Mouse (Mus musculus) intestine, embryonic 14.5 days (tissue): ENCODE data around the gene Nav2. TPM values are rescaled to one million over a fixed set of nuclear protein-coding genes. Genes with fewer than 3 reads are reported as not detected.
A peak's percentile ranks its signal among the peaks of the same experiment; 100 is the strongest.

Source experiments
- ATAC-seq: fragments of 200-750 bp; cut with Nextera tagmentation; replicated peaks from 2 replicates; pipeline ENCODE4 v1.8.0; 2017; ENCODE audit warnings: low read depth, moderate number of reproducible peaks, moderate TSS enrichment, moderate library complexity; ENCODE audit not compliant: low FRiP score, low TSS enrichment
- DNase-seq: peaks from one replicate; pipeline ENCODE4 v3.0.0-alpha.2; 2018; ENCODE audit warnings: low spot score
- H3K27ac ChIP-seq: fragments of 300-500 bp; sonication (generic); 2 replicates; pipeline ENCODE4 v1.5.1; 2014; ENCODE audit warnings: low read depth, mild to moderate bottlenecking, control low read depth
- H3K27me3 ChIP-seq: fragments of 300-500 bp; sonication (generic); replicated peaks from 2 replicates; pipeline ENCODE4 v1.6.1; 2014; ENCODE audit warnings: low read length, control low read depth; ENCODE audit not compliant: control insufficient read depth, insufficient read depth
- H3K36me3 ChIP-seq: fragments of 300-500 bp; sonication (generic); 2 replicates; pipeline ENCODE4 v1.6.1; 2014; ENCODE audit warnings: low read length, control low read depth; ENCODE audit not compliant: control insufficient read depth, insufficient read depth
- H3K4me1 ChIP-seq: fragments of 300-500 bp; sonication (generic); replicated peaks from 2 replicates; pipeline ENCODE4 v1.6.1; 2014; ENCODE audit warnings: low read length, control low read depth, mixed read lengths; ENCODE audit not compliant: control insufficient read depth, insufficient read depth
- H3K4me2 ChIP-seq: fragments of 300-500 bp; sonication (generic); 2 replicates; pipeline ENCODE4 v1.6.1; 2014; ENCODE audit warnings: low read length
- H3K4me3 ChIP-seq: fragments of 300-500 bp; sonication (generic); 2 replicates; pipeline ENCODE4 v1.5.1; 2014; ENCODE audit warnings: low read depth, low read length, control low read depth, mixed read lengths
- H3K9ac ChIP-seq: fragments of 300-500 bp; sonication (generic); 2 replicates; pipeline ENCODE4 v1.6.1; 2014; ENCODE audit warnings: mild to moderate bottlenecking, low read length
- H3K9me3 ChIP-seq: fragments of 300-500 bp; sonication (generic); 2 replicates; pipeline ENCODE4 v1.6.1; 2016; ENCODE audit warnings: low read length, control low read depth; ENCODE audit not compliant: control insufficient read depth
- WGBS: fragments of 180-500 bp; shearing (Covaris S2); extraction: QIAGEN DNeasy Blood & Tissue Kit; methylation state at CpG from one replicate; pipeline ENCODE4 v1.1.7; 2014; 5-methylcytosine and 5-hydroxymethylcytosine counted together
- polyA plus RNA-seq: library from polyadenylated mRNA; unstranded; fragments of >200 nt; fragmentation: Nextera tagmentation; extraction: Ambion mirVana; gene quantifications from 2 replicates; pipeline ENCODE4 v1.2.1, GENCODE M21; 2014

Nav2 gene
- polyA plus RNA-seq, 1 experiment from 2014 or later = 31.5 TPM

DNA sequence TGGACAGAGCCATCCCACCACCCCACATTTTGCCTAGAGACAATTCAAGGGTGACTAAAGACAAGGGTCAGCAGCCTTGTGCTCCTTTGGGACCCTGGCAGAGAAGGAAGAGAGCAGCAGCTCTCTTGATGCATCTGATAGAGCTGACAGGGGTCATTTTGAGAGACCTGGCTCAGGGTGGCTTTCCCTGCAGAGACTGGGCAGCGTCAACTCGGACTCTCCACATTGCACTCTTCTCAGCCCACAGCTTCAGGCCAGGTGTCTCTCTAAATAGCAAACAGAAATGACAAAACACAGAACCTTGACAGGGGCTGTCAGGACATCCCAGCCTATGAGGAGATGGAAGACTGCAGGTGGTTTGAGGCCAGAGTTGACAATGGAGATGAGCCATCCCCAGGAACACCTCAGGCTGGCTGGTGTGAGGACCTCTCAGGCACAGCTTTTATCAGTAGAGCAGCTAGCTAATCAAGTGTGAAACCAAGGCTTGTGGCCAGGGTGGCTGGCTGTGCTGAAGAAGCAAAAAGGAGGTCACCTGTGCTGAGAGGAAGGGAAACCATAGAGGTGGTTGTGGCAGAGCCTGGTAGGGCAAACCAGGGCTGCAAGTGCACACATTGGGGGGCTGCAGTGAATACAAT is 283.7 kb downstream of the Nav2 start:
- Histone ChIP-seq H3K9ac (no peak overlapping the region), H3K27me3 (no peaks in the 10 kb centered on the region), H3K4me3 (no peak overlapping the region), H3K4me2 (no peak overlapping the region), H3K27ac (no peak overlapping the region), H3K9me3 (no peaks in the 10 kb centered on the region), H3K4me1 (peaks cover 14% of the 10 kb centered on the region), H3K36me3 (no peaks in the 10 kb centered on the region)
- DNase-seq = no peak
- WGBS = 67% methylated on average over 2 of the region's 2 CpGs
- no peak for ATAC-seq

DNA sequence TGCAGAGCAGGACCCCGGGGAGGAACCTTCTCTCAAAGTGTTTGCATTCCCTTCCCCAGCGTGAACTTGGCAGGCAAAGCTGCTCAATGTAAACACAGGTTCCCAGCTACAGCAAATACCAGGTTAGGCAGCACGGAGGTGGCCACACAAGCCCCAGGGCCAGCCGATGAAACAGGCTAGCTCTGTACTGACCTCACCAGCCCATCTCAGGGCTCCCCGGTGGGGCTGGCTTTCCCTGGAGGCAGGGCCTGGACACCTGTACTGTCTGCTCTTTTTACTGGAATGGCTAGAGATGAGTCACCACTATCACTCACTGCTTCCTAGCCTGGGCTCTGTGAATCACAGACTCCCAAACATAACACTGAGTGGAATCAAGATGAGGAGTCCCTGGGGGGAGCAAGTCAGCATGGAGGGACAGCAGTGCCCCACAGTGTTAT is 287.2 kb downstream of the Nav2 start:
- DNase-seq = peak; percentile 69
- WGBS = 8% methylated on average over 5 of the region's 5 CpGs
- peak overlapping the region; percentile 10; the same call in 1 of the 2 replicates for H3K27ac ChIP-seq
- no peaks in the 10 kb centered on the region for H3K36me3 ChIP-seq
- H3K9me3 ChIP-seq = no peaks in the 10 kb centered on the region
- no peak overlapping the region for H3K4me3 ChIP-seq
- H3K4me1 ChIP-seq = peaks cover 8% of the 10 kb centered on the region
- no peak overlapping the region for H3K9ac ChIP-seq
- no peak overlapping the region for H3K4me2 ChIP-seq
- ATAC-seq = peak; percentile 70
- H3K27me3 ChIP-seq = no peaks in the 10 kb centered on the region

DNA sequence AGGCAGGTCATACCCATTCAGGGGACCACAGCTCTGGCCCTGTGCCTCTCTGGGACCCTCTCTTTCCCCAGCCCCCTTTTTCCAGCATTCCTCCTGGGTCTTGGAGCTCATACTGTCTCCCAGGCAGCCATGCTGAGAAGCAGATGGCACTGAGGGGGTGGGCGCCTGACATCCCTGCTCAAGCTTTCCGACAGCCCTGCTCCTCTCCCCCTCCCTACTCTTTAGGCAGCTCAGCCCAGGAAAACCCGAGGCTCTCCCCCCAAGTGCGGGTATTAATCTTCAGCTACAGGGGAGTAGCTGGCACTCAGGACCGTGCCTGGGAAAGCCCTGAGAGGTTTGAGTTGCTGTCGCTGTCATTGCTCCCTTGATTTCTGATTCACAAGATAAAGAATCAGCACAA is 290.9 kb downstream of the Nav2 start:
- no peak overlapping the region for H3K9ac ChIP-seq
- no peak for ATAC-seq
- no peaks in the 10 kb centered on the region for H3K36me3 ChIP-seq
- no peak overlapping the region for H3K4me3 ChIP-seq
- no peaks in the 10 kb centered on the region for H3K27me3 ChIP-seq
- peaks cover 8% of the 10 kb centered on the region; the same call in 1 of the 2 replicates for H3K4me1 ChIP-seq
- no peak overlapping the region for H3K4me2 ChIP-seq
- H3K27ac ChIP-seq = no peak overlapping the region
- DNase-seq = no peak
- 34% methylated on average over 6 of the region's 6 CpGs for WGBS
- H3K9me3 ChIP-seq = no peaks in the 10 kb centered on the region

DNA sequence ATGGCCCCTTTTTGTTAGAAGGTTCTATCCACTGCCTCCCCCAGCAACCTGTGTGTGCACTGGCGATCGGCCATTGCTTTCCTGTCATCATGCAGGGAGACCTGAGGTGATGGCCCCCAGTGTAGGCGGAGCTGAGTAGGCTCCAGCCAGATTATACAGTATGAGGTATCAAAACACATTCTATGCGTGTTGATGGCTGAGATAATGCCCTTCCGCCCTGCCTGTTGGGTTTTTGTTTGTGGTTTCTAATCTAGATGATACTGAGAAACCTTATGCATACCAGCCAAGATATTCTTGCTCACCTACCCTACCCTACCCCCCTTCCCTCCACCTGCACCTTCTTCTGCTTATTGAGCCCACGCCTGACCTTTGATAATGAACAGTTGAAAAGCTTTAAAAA is 291.8 kb downstream of the Nav2 start:
- DNase-seq = no peak
- 85% methylated on average over 6 of the region's 6 CpGs for WGBS
- Histone ChIP-seq H3K9ac (no peak overlapping the region), H3K27me3 (no peaks in the 10 kb centered on the region), H3K4me2 (no peak overlapping the region), H3K4me3 (no peak overlapping the region), H3K27ac (no peak overlapping the region), H3K36me3 (no peaks in the 10 kb centered on the region), H3K9me3 (no peaks in the 10 kb centered on the region), H3K4me1 (peaks cover 7% of the 10 kb centered on the region; the same call in 1 of the 2 replicates)
- no peak for ATAC-seq

DNA sequence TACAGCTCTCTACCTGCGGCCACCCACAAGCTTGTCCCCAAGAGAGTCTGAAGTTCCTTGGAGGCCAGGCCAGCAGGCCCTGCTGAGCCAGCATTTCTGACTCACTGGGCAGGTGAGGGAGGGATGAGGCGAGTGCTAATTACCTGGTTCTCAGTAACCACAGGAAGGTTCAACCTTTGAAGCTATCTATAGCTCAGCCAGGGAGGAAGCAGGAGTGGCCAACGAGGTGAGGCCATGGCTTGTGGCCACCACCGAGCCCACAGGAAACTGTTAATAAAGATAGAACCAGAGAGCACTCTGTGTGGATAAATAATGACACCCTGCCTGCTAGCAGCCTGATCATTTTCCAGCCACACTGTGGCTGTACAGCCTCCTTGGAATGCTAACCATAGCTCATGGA is 294.5 kb downstream of the Nav2 start:
- H3K36me3 ChIP-seq = no peaks in the 10 kb centered on the region
- no peak for DNase-seq
- no peak overlapping the region for H3K4me3 ChIP-seq
- H3K9me3 ChIP-seq = no peaks in the 10 kb centered on the region
- no peak overlapping the region for H3K4me2 ChIP-seq
- H3K9ac ChIP-seq = no peak overlapping the region
- 0 out of 2 replicates have a peak, but pooled peaks cover 7% of the 10 kb centered on the region for H3K4me1 ChIP-seq
- WGBS = 48% methylated on average over 4 of the region's 4 CpGs
- ATAC-seq = no peak
- no peak overlapping the region for H3K27ac ChIP-seq
- no peaks in the 10 kb centered on the region for H3K27me3 ChIP-seq

DNA sequence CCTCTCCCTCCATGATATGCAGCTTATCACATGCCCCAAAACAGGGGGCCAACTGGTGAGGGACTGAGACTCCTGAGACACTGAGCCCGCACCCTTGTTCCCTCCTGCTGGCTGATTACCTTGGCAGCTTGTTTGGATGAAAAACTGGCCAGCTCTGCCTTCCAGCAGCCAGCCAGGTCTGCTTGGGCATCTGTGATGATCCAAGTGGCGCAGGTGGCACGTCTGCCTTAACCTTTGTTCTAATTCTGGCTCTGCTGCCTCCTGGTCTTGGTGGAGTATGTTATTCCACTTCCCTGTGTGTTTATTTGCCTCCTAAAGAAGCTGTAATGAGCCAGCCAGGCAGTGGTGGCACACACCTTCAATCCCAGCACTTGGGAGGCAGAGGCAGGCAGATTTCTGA is 296.3 kb downstream of the Nav2 start:
- Histone ChIP-seq H3K27ac (no peak overlapping the region), H3K9me3 (no peaks in the 10 kb centered on the region), H3K9ac (no peak overlapping the region), H3K27me3 (no peaks in the 10 kb centered on the region), H3K4me3 (no peak overlapping the region), H3K36me3 (no peaks in the 10 kb centered on the region), H3K4me1 (0 out of 2 replicates have a peak, but pooled peaks cover 7% of the 10 kb centered on the region), H3K4me2 (no peak overlapping the region)
- 85% methylated on average over 3 of the region's 3 CpGs for WGBS
- no peak for DNase-seq
- ATAC-seq = no peak

DNA sequence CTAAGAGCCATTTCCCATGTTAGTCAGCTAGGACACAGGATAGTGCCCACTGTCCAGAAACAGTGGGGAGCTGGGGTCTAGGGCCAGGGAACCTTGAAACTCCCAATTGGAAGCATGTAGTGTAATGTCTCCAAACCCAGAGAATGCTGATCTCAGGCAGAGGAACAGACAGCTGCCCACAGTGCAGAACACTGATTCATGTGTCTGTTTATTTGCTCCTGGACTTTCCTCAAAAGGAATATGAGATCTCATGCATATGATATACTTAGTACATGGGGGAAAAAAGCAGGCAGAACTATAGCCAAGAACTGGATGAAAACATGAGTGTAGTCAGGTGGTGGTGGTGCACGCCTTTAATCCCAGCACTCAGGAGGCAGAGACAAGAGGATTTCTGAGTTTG is 297.0 kb downstream of the Nav2 start:
- Histone ChIP-seq H3K36me3 (no peaks in the 10 kb centered on the region), H3K4me3 (no peak overlapping the region), H3K9ac (no peak overlapping the region), H3K9me3 (no peaks in the 10 kb centered on the region), H3K27me3 (no peaks in the 10 kb centered on the region), H3K27ac (no peak overlapping the region), H3K4me2 (no peak overlapping the region), H3K4me1 (0 out of 2 replicates have a peak, but pooled peaks cover 7% of the 10 kb centered on the region)
- WGBS = 84% methylated on average over 1 of the region's 1 CpGs
- ATAC-seq (no peak), DNase-seq (no peak)

DNA sequence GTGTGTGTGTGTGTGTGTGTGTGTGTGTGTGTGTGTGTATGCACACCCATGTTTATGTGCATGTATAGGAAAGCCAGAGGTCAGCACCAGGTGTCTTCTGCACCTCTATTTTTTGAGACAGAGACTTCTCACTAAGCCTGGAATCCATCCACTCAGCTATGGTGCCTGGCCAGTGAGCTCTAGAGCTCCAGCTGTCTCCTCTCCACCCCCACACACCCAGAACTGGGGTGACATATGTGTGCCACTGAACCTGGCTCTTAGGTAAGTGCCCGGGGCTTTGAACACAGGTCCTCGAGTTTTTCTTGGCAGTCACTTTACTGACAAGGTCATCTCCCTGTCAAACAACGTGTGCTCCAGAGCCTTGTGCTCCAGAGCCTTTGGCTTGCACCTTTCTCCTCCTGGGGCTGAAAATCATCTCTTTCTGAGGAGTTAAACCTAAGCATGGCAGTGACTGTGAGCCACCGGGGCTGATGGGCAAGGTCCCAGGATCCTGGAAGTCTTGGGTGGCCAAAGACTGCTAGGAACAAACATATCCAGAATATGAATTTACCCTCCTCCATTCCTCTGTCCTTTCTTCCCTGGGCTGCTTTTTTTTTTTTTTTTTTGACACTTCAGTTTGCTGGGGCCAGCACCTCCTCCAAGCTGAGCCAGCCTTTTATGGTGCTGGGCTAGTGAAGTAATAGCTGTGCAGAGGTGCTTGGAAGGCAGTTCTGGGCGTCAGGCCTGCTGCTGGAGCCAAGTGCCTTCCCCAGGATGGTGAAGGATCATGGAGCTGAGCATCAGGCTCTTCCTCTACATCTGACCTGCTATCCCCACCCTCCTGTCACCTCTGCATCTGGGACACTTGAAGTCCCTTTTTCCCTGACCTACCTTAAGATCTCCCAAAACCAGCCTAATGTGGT is 298.5 kb downstream of the Nav2 start:
- H3K27me3 ChIP-seq = no peaks in the 10 kb centered on the region
- 66% methylated on average over 5 of the region's 5 CpGs for WGBS
- no peak overlapping the region for H3K27ac ChIP-seq
- no peak overlapping the region for H3K9ac ChIP-seq
- no peaks in the 10 kb centered on the region for H3K9me3 ChIP-seq
- H3K4me2 ChIP-seq = no peak overlapping the region
- H3K4me3 ChIP-seq = no peak overlapping the region
- no peaks in the 10 kb centered on the region for H3K36me3 ChIP-seq
- DNase-seq (no peak), ATAC-seq (no peak)
- 0 out of 2 replicates have a peak, but pooled peaks cover 7% of the 10 kb centered on the region for H3K4me1 ChIP-seq
